ENCODE assay signal across 10 mouse cellular contexts in genomic region chr1:159660620-159661501, GRCm38 (mm10).
DNase-seq lines count a peak whose midpoint lies in the region; ATAC-seq and TF ChIP-seq lines count a peak whose summit lies in the region.
"Had no signal": no experiment of that assay in that cellular context is flagged by ENCODE, and none has a peak within 500 bp of the region (broad histone marks: within the 10 kb centered on the region; RNA-seq: fewer than 3 reads in every experiment).

No protein-coding gene starts in this region.

- H3K4me1 ChIP-seq in embryonic facial prominence, embryonic 11.5 days (ENCODE audit: control insufficient read depth, insufficient read depth, low read length): no peaks in the 10 kb centered on the region
- H3K4me1 ChIP-seq in embryonic facial prominence, embryonic 10.5 days: peaks cover 33% of the 10 kb centered on the region
- peaks cover 3% of the 10 kb centered on the region; the same call in 1 of the 2 replicates for H3K4me1 ChIP-seq in hindbrain, postnatal 0 days (ENCODE audit: insufficient read depth, low read length)
- peaks cover 23% of the 10 kb centered on the region for H3K4me1 ChIP-seq in midbrain, embryonic 13.5 days (replicated peaks)
- H3K4me1 ChIP-seq in kidney, adult 2 months (ENCODE audit: control insufficient read depth, insufficient read depth, low read length): no peaks in the 10 kb centered on the region
- H3K4me1 ChIP-seq in intestine, embryonic 16.5 days (ENCODE audit: control insufficient read depth, insufficient read depth, low read length): no peaks in the 10 kb centered on the region
- H3K4me1 ChIP-seq: liver, embryonic 15.5 days had no signal

- H3K9me3 ChIP-seq in embryonic facial prominence, embryonic 11.5 days (replicated peaks; ENCODE audit: control insufficient read depth, low read length): no peaks in the 10 kb centered on the region
- no peaks in the 10 kb centered on the region for H3K9me3 ChIP-seq in embryonic facial prominence, embryonic 10.5 days
- H3K9me3 ChIP-seq in hindbrain, postnatal 0 days (ENCODE audit: low read length): no peaks in the 10 kb centered on the region
- no peaks in the 10 kb centered on the region for H3K9me3 ChIP-seq in midbrain, embryonic 13.5 days
- H3K9me3 ChIP-seq in intestine, embryonic 16.5 days (ENCODE audit: control insufficient read depth, low read length): no peaks in the 10 kb centered on the region
- H3K9me3 ChIP-seq: liver, embryonic 15.5 days had no signal

- H3K4me2 ChIP-seq in embryonic facial prominence, embryonic 11.5 days (ENCODE audit: low read depth, low read length): no peak overlapping the region
- no peak overlapping the region for H3K4me2 ChIP-seq in hindbrain, postnatal 0 days (ENCODE audit: low read depth, low read length)
- H3K4me2 ChIP-seq in midbrain, embryonic 13.5 days (replicated peaks): no peak overlapping the region
- no peak overlapping the region for H3K4me2 ChIP-seq in intestine, embryonic 16.5 days (ENCODE audit: low read depth, low read length)
- H3K4me2 ChIP-seq: liver, embryonic 15.5 days had no signal

- no peak overlapping the region for H3K27ac ChIP-seq in embryonic facial prominence, embryonic 11.5 days (replicated peaks; ENCODE audit: low read depth, low read length)
- H3K27ac ChIP-seq in embryonic facial prominence, embryonic 10.5 days (replicated peaks): no peak overlapping the region
- peak overlapping the region; percentile 61 for H3K27ac ChIP-seq in hindbrain, postnatal 0 days
- no peak overlapping the region for H3K27ac ChIP-seq in midbrain, embryonic 13.5 days
- no peak overlapping the region for H3K27ac ChIP-seq in kidney, adult 2 months (ENCODE audit: insufficient read depth, low read depth, low read length)
- H3K27ac ChIP-seq in intestine, embryonic 16.5 days (ENCODE audit: low read length): no peak overlapping the region
- H3K27ac ChIP-seq: liver, embryonic 15.5 days had no signal

- DNase-seq in embryonic facial prominence, embryonic 11.5 days (ENCODE audit: low spot score): no peak
- no peak for DNase-seq in embryonic facial prominence, embryonic 10.5 days (ENCODE audit: low spot score)
- peak; percentile 49 for DNase-seq in Muller cell, postnatal 12 days (ENCODE audit: inconsistent ontology term)
- DNase-seq in hindbrain, postnatal 0 days (ENCODE audit: low spot score): peak; percentile 75
- DNase-seq in kidney, adult 2 months: no peak
- DNase-seq in heart, adult 8-10 months (ENCODE audit: low spot score): no peak
- DNase-seq: heart, postnatal 36 days had no signal

- H3K36me3 ChIP-seq in embryonic facial prominence, embryonic 11.5 days (replicated peaks; ENCODE audit: control insufficient read depth, insufficient read depth, low read depth, low read length): no peaks in the 10 kb centered on the region
- no peaks in the 10 kb centered on the region for H3K36me3 ChIP-seq in embryonic facial prominence, embryonic 10.5 days (replicated peaks)
- no peaks in the 10 kb centered on the region for H3K36me3 ChIP-seq in hindbrain, postnatal 0 days (ENCODE audit: insufficient read depth, low read length)
- no peaks in the 10 kb centered on the region for H3K36me3 ChIP-seq in midbrain, embryonic 13.5 days
- H3K36me3 ChIP-seq in kidney, adult 2 months (ENCODE audit: control insufficient read depth, insufficient read depth, low read length): no peaks in the 10 kb centered on the region
- no peaks in the 10 kb centered on the region for H3K36me3 ChIP-seq in intestine, embryonic 16.5 days (ENCODE audit: control insufficient read depth, insufficient read depth, low read length)
- H3K36me3 ChIP-seq: liver, embryonic 15.5 days had no signal

- no peak for TF ChIP-seq POLR2A in kidney, adult 2 months (IDR thresholded peaks at IDR 0.05; ENCODE audit: low read depth, low read length)

- no peak overlapping the region for H3K9ac ChIP-seq in embryonic facial prominence, embryonic 11.5 days (replicated peaks; ENCODE audit: low read length)
- no peak overlapping the region for H3K9ac ChIP-seq in hindbrain, postnatal 0 days (replicated peaks; ENCODE audit: low read length)
- H3K9ac ChIP-seq in midbrain, embryonic 13.5 days (replicated peaks): no peak overlapping the region
- no peak overlapping the region for H3K9ac ChIP-seq in intestine, embryonic 16.5 days (ENCODE audit: low read depth, low read length)
- H3K9ac ChIP-seq: liver, embryonic 15.5 days had no signal

- WGBS in embryonic facial prominence, embryonic 11.5 days: 62% methylated on average over 6 of the region's 6 CpGs
- WGBS in embryonic facial prominence, embryonic 10.5 days: 61% methylated on average over 6 of the region's 6 CpGs
- WGBS in hindbrain, postnatal 0 days: 42% methylated on average over 6 of the region's 6 CpGs
- WGBS in midbrain, embryonic 13.5 days: 40% methylated on average over 6 of the region's 6 CpGs
- 68% methylated on average over 6 of the region's 6 CpGs for WGBS in kidney, adult 2 months
- WGBS in intestine, embryonic 16.5 days: 61% methylated on average over 6 of the region's 6 CpGs

- no peak for TF ChIP-seq CTCF in hindbrain, postnatal 0 days (IDR thresholded peaks at IDR 0.05; ENCODE audit: low read depth)
- TF ChIP-seq CTCF in kidney, adult 2 months (conservative IDR thresholded peaks at IDR 0.05; ENCODE audit: insufficient read depth, insufficient read length, low read depth, low read length): no peak

- H3K4me3 ChIP-seq in embryonic facial prominence, embryonic 11.5 days (ENCODE audit: low read depth, low read length): no peak overlapping the region
- no peak overlapping the region for H3K4me3 ChIP-seq in embryonic facial prominence, embryonic 10.5 days
- H3K4me3 ChIP-seq in hindbrain, postnatal 0 days (ENCODE audit: low read length): no peak overlapping the region
- no peak overlapping the region for H3K4me3 ChIP-seq in midbrain, embryonic 13.5 days (replicated peaks)
- H3K4me3 ChIP-seq in kidney, adult 2 months (ENCODE audit: insufficient read depth, low read depth, low read length): no peak overlapping the region
- no peak overlapping the region for H3K4me3 ChIP-seq in intestine, embryonic 16.5 days (ENCODE audit: low read length)
- H3K4me3 ChIP-seq: liver, embryonic 15.5 days had no signal

- ATAC-seq in embryonic facial prominence, embryonic 11.5 days (replicated peaks; ENCODE audit: insufficient number of reproducible peaks, low FRiP score, low TSS enrichment, low read depth): 0 out of 2 replicates have a peak, but pooled peaks have one; percentile 49
- ATAC-seq in hindbrain, postnatal 0 days: peak; percentile 93
- peak; percentile 80 for ATAC-seq in midbrain, embryonic 13.5 days
- no peak for ATAC-seq in intestine, embryonic 16.5 days

- H3K27me3 ChIP-seq in embryonic facial prominence, embryonic 11.5 days (ENCODE audit: control insufficient read depth, insufficient read depth, low read length): no peaks in the 10 kb centered on the region
- no peaks in the 10 kb centered on the region for H3K27me3 ChIP-seq in embryonic facial prominence, embryonic 10.5 days (replicated peaks; ENCODE audit: low read depth, poor library complexity, severe bottlenecking)
- no peaks in the 10 kb centered on the region for H3K27me3 ChIP-seq in hindbrain, postnatal 0 days (ENCODE audit: insufficient read depth, low read length)
- no peaks in the 10 kb centered on the region for H3K27me3 ChIP-seq in midbrain, embryonic 13.5 days
- H3K27me3 ChIP-seq in kidney, adult 2 months (replicated peaks; ENCODE audit: control insufficient read depth, insufficient read depth, low read length): no peaks in the 10 kb centered on the region
- no peaks in the 10 kb centered on the region for H3K27me3 ChIP-seq in intestine, embryonic 16.5 days (replicated peaks; ENCODE audit: control insufficient read depth, insufficient read depth, low read length)
- H3K27me3 ChIP-seq: liver, embryonic 15.5 days had no signal

Comparison
In these comparisons a context has a peak if more than half of its experiments do, and no peak if none do; other contexts are left out.
1. DNase-seq: peak in Muller cell, postnatal 12 days (single experiment) and hindbrain, postnatal 0 days (single experiment); none in embryonic facial prominence, embryonic 11.5 days (single experiment), embryonic facial prominence, embryonic 10.5 days (single experiment), kidney, adult 2 months (single experiment) and heart, adult 8-10 months (single experiment).